Mouse (Mus musculus) heart, embryonic 12.5 days (tissue): ENCODE measurements around the gene Mpdu1. TPM values are rescaled to one million over a fixed set of nuclear protein-coding genes. Genes with fewer than 3 reads are reported as not detected.

Experiments used
- ATAC-seq: fragments of 200-750 bp; cut with Nextera tagmentation; 2 replicates; pipeline ENCODE4 v1.8.0; 2017; ENCODE audit warnings: moderate TSS enrichment, moderate library complexity; ENCODE audit not compliant: insufficient number of reproducible peaks, low FRiP score
- H3K27ac ChIP-seq: fragments of 300-500 bp; sonication (generic); 2 replicates; pipeline ENCODE4 v1.5.1; 2016; ENCODE audit warnings: mild to moderate bottlenecking, moderate library complexity; ENCODE audit not compliant: poor library complexity, severe bottlenecking
- H3K27me3 ChIP-seq: fragments of 300-500 bp; sonication (generic); replicated peaks from 2 replicates; pipeline ENCODE4 v1.6.1; 2016; ENCODE audit warnings: mild to moderate bottlenecking, moderate library complexity
- H3K36me3 ChIP-seq: fragments of 300-500 bp; sonication (generic); 2 replicates; pipeline ENCODE4 v1.6.1; 2016; ENCODE audit warnings: mild to moderate bottlenecking, moderate library complexity
- H3K4me1 ChIP-seq: fragments of 300-500 bp; sonication (generic); replicated peaks from 2 replicates; pipeline ENCODE4 v1.6.1; 2016; ENCODE audit warnings: mild to moderate bottlenecking
- H3K4me2 ChIP-seq: fragments of 300-500 bp; sonication (generic); 2 replicates; pipeline ENCODE4 v1.6.1; 2016; ENCODE audit warnings: mild to moderate bottlenecking, moderate library complexity
- H3K4me3 ChIP-seq: fragments of 300-500 bp; sonication (generic); 2 replicates; pipeline ENCODE4 v1.5.1; 2016; ENCODE audit warnings: mild to moderate bottlenecking
- H3K9ac ChIP-seq: fragments of 300-500 bp; sonication (generic); 2 replicates; pipeline ENCODE4 v1.6.1; 2016; ENCODE audit warnings: mild to moderate bottlenecking, moderate library complexity
- H3K9me3 ChIP-seq: fragments of 300-500 bp; sonication (generic); replicated peaks from 2 replicates; pipeline ENCODE4 v1.6.1; 2016; ENCODE audit warnings: mild to moderate bottlenecking, moderate library complexity
- WGBS: fragments of 180-500 bp; shearing (Covaris S2); methylation state at CpG from one replicate; pipeline ENCODE4 v1.1.7; 2016; 5-methylcytosine and 5-hydroxymethylcytosine counted together
- polyA plus RNA-seq: library from polyadenylated mRNA; unstranded; fragments of >200 nt; fragmentation: Nextera tagmentation; extraction: Ambion mirVana; gene quantifications from 2 replicates; pipeline ENCODE4 v1.2.1, GENCODE M21; 2016

Gene Mpdu1
- polyA plus RNA-seq = 48.6 and 53.8 TPM in 2 replicates

DNA sequence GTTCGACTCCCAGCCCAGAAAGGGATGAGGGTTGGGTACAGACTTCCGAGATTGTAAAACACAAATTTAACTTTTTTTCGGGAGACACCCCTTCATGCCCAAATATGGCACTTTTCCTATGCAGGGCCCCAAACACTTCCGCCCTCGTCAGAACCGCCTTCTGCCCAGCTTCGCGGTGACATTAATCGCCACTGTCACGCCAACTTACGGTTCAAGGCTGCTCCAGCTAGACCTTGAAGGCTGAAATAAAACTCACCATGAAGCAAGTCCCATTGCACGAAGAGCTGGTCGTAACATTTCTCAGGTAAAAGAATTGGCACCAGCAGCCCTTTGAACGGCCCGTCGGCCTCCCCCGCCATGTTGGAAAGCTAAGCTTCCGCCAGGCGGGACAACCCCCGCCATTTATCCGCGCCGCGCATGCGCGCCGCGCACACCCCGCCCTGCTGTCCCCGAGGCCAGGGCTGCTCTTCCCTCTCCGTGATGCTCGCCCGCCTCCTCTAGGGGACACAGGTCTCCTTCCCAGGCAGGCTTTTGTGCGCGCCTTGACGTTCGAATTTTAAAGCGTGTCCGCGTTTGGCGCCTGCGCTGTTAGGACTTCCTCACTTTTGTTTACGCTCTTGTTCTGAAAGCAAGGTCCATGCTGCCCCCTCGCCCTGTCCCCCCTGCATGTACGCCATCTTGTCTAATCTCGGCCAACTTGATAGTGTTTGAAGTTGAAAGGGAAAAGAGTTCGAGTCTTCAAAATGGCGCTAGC is at the start of gene Mpdu1:
Gene Mpdu1, minus strand, starts transcription at position 430 of the 754 bp plus-strand sequence.
- peak within 1 kb of the TSS; percentile 97 for H3K27ac ChIP-seq
- peaks cover 53% of the 10 kb centered on the region for H3K36me3 ChIP-seq
- H3K4me1 ChIP-seq = peaks cover 20% of the 10 kb centered on the region
- no peaks in the 10 kb centered on the region for H3K27me3 ChIP-seq
- peak within 1 kb of the TSS; percentile 72 for H3K4me2 ChIP-seq
- H3K9ac ChIP-seq = peak within 1 kb of the TSS; percentile 75
- ATAC-seq = peak; percentile 95
- H3K4me3 ChIP-seq = peak within 1 kb of the TSS; percentile 65
- no peaks in the 10 kb centered on the region for H3K9me3 ChIP-seq
- under 1% methylated on average over 48 of the region's 48 CpGs for WGBS

- Histone ChIP-seq H3K9me3 (no peaks in the 10 kb centered on the region; the same call in 1 of the 2 replicates), H3K4me1 (peaks cover 12% of the 10 kb centered on the region), H3K4me2 (no peak overlapping the region), H3K36me3 (no peaks in the 10 kb centered on the region), H3K27me3 (no peaks in the 10 kb centered on the region), H3K27ac (no peak overlapping the region), H3K4me3 (no peak overlapping the region), H3K9ac (no peak overlapping the region)
- ATAC-seq = no peak
- WGBS = 75% methylated on average over 2 of the region's 2 CpGs
These were observed 48.6 kb upstream of the Mpdu1 start for GRCm38 (mm10) chr11:69711082-69711481.

DNA sequence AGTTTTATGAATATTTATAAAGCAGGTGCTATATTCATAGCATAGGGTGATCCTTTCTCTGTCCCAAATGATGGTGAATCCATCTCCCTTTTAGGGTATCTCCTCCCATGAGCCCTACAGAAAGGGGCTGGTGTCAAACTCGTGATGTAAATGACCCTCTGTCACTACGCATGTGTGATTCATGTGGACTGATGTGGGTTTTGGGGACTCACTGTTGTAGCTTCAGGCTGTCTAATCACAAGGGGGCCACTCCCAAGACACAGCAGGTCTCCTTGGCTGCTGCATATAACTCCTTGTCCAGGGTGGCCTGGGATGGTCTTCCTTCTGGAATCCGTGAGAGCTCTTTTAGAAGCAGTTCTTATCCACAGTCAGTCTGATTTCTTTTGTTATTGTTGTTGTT is 48.0 kb upstream of the Mpdu1 start:
- Histone ChIP-seq H3K36me3 (no peaks in the 10 kb centered on the region), H3K4me1 (peaks cover 6% of the 10 kb centered on the region), H3K9ac (no peak overlapping the region), H3K27ac (no peak overlapping the region), H3K9me3 (no peaks in the 10 kb centered on the region; the same call in 1 of the 2 replicates), H3K27me3 (no peaks in the 10 kb centered on the region), H3K4me2 (no peak overlapping the region), H3K4me3 (no peak overlapping the region)
- ATAC-seq = no peak
- WGBS = 69% methylated on average over 3 of the region's 3 CpGs

DNA sequence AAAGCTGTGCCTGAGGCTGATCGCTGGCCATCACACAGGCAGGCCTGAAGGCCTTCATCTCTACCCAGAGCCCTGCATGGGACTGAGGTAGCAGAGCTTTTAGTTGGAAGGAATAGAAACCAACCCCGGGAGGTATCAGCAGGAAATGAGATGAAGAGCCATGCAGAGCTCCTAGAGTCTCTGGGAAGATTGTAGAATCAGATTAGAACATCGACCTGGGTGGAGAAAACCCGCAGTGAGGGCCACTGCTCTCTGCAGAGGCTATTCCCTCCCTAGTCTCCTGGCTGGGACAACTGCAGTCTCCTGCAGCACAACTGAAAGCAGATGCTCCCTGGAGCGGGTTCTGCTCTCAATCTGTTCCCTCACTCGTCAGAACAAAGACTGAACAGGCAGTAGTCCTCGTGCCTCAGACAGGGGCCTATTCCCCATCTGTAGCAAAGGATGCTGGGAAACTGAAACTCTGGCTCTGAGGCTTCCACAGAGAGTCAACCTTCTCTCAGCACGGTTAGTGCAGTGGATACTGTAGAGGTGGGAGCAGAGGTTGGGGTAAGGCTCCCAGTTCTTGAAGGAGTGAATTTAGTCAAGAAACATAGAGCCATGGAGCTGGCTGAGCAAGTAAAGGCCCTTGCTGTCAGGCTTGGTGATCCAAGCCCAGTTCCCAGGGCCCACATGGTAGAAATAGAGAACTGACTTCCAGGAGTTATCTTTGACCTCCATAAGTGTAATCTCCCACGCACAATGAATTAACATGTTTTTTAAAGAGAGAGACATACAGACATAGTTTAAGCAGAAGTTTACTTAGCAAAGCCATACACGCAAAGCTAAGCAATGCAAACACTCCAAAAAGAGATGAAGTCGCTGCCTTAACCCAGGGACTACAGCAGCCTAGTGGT is 47.4 kb upstream of the Mpdu1 start:
- Histone ChIP-seq H3K9me3 (no peaks in the 10 kb centered on the region), H3K4me1 (0 out of 2 replicates have a peak, but pooled peaks cover 3% of the 10 kb centered on the region), H3K9ac (no peak overlapping the region), H3K4me3 (no peak overlapping the region), H3K36me3 (no peaks in the 10 kb centered on the region), H3K4me2 (no peak overlapping the region), H3K27ac (no peak overlapping the region), H3K27me3 (no peaks in the 10 kb centered on the region)
- WGBS = 41% methylated on average over 11 of the region's 11 CpGs
- ATAC-seq = no peak

DNA sequence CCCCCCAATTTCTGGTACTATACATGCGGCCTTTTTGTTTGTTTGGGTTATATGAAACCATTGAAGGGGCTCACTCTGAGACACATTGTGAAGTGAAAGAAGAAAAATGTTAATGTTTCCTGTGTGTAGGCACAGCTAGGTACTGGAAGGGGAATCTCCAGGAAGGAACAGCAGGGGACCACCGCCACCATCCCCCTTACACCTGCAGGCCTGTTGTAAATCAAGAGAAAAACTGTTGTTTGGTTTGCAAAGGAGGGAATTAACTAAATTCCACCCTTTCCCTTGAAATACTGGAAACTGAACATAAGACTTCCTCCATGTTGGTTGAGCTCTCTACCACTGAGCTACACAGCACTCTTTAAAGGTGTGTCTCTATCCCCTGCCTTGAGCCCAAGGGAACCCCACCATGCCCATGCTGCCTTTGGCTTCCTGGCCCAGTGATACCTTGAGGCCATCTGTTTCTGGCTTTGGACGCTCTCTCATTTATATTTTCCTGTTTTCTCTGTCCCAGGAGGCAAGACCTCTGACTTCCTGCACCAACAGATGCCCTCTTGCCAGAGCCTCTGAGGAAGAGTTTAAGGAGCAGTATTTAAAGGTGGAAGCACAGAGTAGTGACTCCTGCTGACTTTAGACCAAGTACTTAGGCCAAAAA is 46.3 kb upstream of the Mpdu1 start:
- Histone ChIP-seq H3K4me3 (no peak overlapping the region), H3K27me3 (no peaks in the 10 kb centered on the region), H3K9ac (no peak overlapping the region), H3K4me1 (0 out of 2 replicates have a peak, but pooled peaks cover 3% of the 10 kb centered on the region), H3K4me2 (no peak overlapping the region), H3K27ac (no peak overlapping the region), H3K36me3 (no peaks in the 10 kb centered on the region), H3K9me3 (no peaks in the 10 kb centered on the region)
- no peak for ATAC-seq
- 81% methylated on average over 3 of the region's 3 CpGs for WGBS

DNA sequence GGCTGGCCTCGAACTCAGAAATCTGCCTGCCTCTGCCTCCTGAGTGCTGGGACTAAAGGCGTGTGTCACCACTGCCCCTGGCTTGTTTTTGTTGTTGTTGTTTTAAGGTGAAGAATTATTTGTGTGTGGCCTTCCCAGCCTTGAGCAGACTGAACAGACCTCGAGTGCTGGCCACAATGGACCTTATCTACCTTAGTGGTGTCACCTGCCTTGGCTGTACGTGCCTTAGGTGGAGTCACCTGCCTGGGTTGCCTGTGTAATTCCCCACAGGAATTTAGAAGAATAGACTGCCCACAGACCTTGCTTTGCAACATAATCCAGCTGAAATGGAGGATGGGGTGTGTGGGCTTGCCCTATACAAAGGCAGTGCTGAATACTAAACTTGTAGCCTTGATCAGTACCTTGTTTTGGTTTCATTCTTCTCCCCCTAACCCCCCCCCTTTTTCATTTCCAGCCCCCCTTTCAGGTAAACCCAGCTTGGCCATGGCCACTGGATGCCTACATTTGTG is 45.5 kb upstream of the Mpdu1 start:
- no peak overlapping the region for H3K4me2 ChIP-seq
- no peak overlapping the region for H3K9ac ChIP-seq
- 0 out of 2 replicates have a peak, but pooled peaks cover 3% of the 10 kb centered on the region for H3K4me1 ChIP-seq
- no peak for ATAC-seq
- no peak overlapping the region for H3K27ac ChIP-seq
- WGBS = 86% methylated on average over 4 of the region's 4 CpGs
- no peak overlapping the region for H3K4me3 ChIP-seq
- no peaks in the 10 kb centered on the region for H3K9me3 ChIP-seq
- no peaks in the 10 kb centered on the region for H3K27me3 ChIP-seq
- no peaks in the 10 kb centered on the region for H3K36me3 ChIP-seq

- 87% methylated on average over 4 of the region's 4 CpGs for WGBS
- Histone ChIP-seq H3K27me3 (no peaks in the 10 kb centered on the region), H3K36me3 (no peaks in the 10 kb centered on the region), H3K9ac (no peak overlapping the region), H3K4me1 (0 out of 2 replicates have a peak, but pooled peaks cover 3% of the 10 kb centered on the region), H3K9me3 (no peaks in the 10 kb centered on the region), H3K4me2 (no peak overlapping the region), H3K27ac (no peak overlapping the region), H3K4me3 (no peak overlapping the region)
- ATAC-seq = no peak
These were observed 45.0 kb upstream of the Mpdu1 start for GRCm38 (mm10) chr11:69707480-69707847.

DNA sequence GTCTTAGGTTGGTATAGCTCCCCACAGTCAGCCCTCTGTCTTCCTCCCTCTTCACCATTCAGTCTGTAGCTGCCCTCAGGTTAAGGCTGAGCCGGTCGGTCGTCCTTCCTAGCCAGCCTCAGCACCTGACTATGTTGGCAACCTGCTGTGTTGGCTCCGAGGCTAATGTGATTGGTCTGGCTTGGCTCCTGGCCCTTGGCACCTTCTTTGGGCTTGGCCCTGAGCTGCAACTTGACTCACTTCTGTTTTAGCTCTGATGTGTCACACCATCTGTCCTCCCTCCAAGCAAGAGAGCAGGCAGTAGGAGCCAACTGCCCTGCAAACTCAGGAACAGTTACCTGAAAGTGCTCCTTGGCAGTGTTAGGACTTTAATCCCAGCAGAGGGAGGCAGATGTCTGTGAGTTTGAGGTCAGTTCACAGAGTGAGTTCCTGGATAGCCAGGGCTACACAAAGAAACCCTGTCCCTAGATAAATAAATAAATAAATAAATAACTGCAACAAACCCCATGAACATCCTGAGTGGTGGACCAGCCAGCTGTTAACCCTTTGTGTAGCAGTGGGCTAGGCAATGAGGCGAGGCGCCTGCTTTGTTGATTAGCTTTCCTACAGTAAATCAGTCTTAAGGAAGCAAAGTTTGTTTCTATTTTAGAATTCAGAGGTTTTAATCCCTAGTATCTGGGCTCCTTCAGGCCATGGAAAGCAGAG is 44.5 kb upstream of the Mpdu1 start:
- Histone ChIP-seq H3K27ac (no peak overlapping the region), H3K4me3 (no peak overlapping the region), H3K9me3 (no peaks in the 10 kb centered on the region), H3K4me1 (0 out of 2 replicates have a peak, but pooled peaks cover 3% of the 10 kb centered on the region), H3K36me3 (no peaks in the 10 kb centered on the region), H3K27me3 (no peaks in the 10 kb centered on the region), H3K4me2 (no peak overlapping the region), H3K9ac (no peak overlapping the region)
- 50% methylated on average over 6 of the region's 6 CpGs for WGBS
- no peak for ATAC-seq

DNA sequence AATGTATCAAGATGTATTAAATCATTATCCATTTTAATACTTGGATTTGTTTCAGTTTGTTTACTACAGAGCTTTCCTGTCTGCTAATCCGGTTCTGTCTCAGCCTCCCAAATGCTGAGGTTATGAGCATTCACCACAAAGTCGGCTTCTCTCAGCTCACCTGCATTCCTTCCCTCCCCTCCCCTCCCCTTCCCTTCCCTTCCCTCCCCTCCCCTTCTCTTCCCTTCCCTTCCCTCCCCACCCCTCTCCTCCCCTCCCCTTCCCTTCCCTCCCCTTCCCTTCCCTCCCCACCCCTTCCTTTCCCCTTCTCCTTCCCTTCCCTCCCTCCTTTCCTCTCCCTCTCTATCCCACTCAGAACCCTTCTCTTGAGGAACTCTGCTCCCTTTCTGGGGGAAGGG is 42.2 kb upstream of the Mpdu1 start:
- no peak for ATAC-seq
- Histone ChIP-seq H3K9me3 (no peaks in the 10 kb centered on the region), H3K4me1 (peaks cover 12% of the 10 kb centered on the region), H3K4me3 (no peak overlapping the region), H3K27ac (no peak overlapping the region), H3K36me3 (no peaks in the 10 kb centered on the region), H3K27me3 (no peaks in the 10 kb centered on the region), H3K4me2 (no peak overlapping the region), H3K9ac (no peak overlapping the region)
- WGBS = 51% methylated on average over 2 of the region's 2 CpGs

- Histone ChIP-seq H3K9me3 (no peaks in the 10 kb centered on the region), H3K36me3 (no peaks in the 10 kb centered on the region), H3K4me2 (no peak overlapping the region), H3K4me1 (peaks cover 15% of the 10 kb centered on the region), H3K4me3 (no peak overlapping the region), H3K9ac (no peak overlapping the region), H3K27ac (no peak overlapping the region), H3K27me3 (no peaks in the 10 kb centered on the region)
- no peak for ATAC-seq
- whole genome bisulfite sequencing = 67% methylated on average over 8 of the region's 8 CpGs
These were observed 41.6 kb upstream of the Mpdu1 start for GRCm38 (mm10) chr11:69703814-69704612.
